Mouse (Mus musculus) ES-E14 (cell line): ENCODE data around the gene Foxo6.

Experiments used
- HCFC1 ChIP-seq: IDR thresholded peaks from 2 replicates; pipeline ENCODE4 v1.6.1; 2012; ENCODE audit warnings: low read length, inconsistent platforms, borderline replicate concordance; ENCODE audit not compliant: insufficient read depth
- MAFK ChIP-seq: IDR thresholded peaks from 2 replicates; pipeline ENCODE4 v1.6.1; 2014; ENCODE audit warnings: mild to moderate bottlenecking, low read depth, low read length, inconsistent platforms; ENCODE audit not compliant: insufficient read depth
- ZNF384 ChIP-seq: IDR thresholded peaks from 2 replicates; pipeline ENCODE4 v1.6.1; 2012; ENCODE audit warnings: low read depth, low read length, inconsistent platforms

GRCm38 (mm10) chr4:120233243-120233642 lies 53.9 kb downstream of the Foxo6 start:
- TF ChIP-seq HCFC1 (no peak), ZNF384 (no peak), MAFK (no peak)
